Mouse (Mus musculus): ENCODE data around the gene Eml3. TPM values are rescaled to one million over a fixed set of nuclear protein-coding genes. Genes with fewer than 3 reads are reported as not detected.
A peak's percentile ranks its signal among the peaks of the same experiment; 100 is the strongest.
"Not testable (repeated sequence)": the region's sequence is repeated elsewhere in the genome, so short reads cannot be mapped to it uniquely, and the experiment has no call there.

The Eml3 gene
- 75.3 and 92.8 TPM in 2 replicates for total RNA-seq (2017)

DNA sequence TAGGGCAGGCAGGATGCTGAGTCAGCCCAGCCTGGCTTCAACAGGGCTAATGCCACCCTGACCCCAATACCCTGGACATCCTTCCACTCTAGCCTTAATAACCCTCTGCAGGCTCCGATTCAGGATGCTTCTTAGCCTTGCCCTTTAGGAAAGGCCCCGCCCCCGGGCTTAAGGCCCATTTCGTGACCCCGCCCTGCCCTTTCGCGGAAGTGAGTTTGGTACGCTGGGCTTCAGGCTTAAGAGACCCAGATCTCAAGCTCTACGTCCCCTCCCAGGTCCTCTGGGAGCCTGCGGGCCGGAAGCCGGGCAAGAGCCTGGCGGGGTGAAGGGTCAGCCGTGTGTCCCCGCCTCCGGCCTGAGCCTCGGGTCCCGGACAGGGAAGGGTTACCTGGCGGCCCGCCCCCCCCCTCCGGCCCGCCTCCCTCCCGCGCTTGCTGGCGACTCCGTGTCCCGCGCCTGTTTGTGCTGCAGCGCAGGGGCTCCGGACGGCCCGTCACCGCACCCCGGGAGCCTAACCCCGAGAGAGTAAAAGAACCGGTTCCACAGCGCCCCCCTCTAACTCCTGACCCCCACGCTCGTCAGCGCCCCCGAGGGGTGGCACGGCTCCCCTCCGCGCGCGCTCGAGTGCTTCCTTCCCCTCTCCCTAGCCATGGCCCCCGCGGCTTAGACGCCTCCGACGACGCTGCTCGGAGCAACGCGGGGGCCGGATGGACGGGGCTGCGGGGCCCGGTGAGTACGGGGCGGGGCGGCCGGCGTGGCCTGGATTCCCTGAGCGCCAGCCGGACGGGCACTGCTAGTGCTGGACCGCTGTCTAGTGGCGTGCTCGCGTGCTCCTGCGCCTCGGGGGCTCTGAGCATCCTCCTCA is at the start of gene Eml3, which contains the start of gene Rom1:
TSS of gene Eml3 (plus strand) at position 329 of the 865 bp plus-strand sequence.
TSS of gene Rom1 (minus strand) at position 133 of the 865 bp plus-strand sequence.
- peak; percentile 70 for ATAC-seq (ENCODE audit: extremely low read depth, insufficient number of reproducible peaks, low FRiP score, poor library complexity, severe bottlenecking)

- peak; percentile 97 for ATAC-seq (ENCODE audit: extremely low read depth, insufficient number of reproducible peaks, low FRiP score, poor library complexity, severe bottlenecking)
Measured at GRCm38 (mm10) chr19:8880311-8881033, 48.9 kb upstream of the Eml3 start, which contains the start of gene Uqcc3. Gene Uqcc3, minus strand, starts transcription at chr19:8880923.

DNA sequence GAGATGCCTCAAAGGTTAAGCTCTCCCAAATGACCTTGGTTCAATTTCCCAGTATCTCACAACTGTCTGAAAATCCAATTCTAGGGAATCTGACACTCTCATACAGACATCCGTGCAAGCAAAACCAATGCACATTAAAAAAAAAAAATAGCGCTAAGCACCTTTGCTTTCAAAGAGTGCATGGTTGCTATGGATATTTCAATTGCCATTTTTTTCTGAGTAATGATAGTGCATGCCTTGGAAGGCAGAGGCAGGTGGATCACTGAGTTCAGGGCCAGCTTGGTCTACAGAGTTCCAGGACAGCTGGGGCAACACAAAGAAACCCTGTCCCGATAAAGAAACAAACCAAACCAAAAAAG is 48.3 kb upstream of the Eml3 start:
- no peak for ATAC-seq (ENCODE audit: extremely low read depth, insufficient number of reproducible peaks, low FRiP score, poor library complexity, severe bottlenecking)

GRCm38 (mm10) chr19:8883616-8884015 is 45.7 kb upstream of the Eml3 start, which contains the start of the genes Lbhd1 and Gm49403:
Gene Lbhd1, plus strand, starts transcription at chr19:8883732.
Gene Gm49403, plus strand, starts transcription at chr19:8883930.
- no peak for ATAC-seq (ENCODE audit: extremely low read depth, insufficient number of reproducible peaks, low FRiP score, poor library complexity, severe bottlenecking)

GRCm38 (mm10) chr19:8886916-8887584 is 42.3 kb upstream of the Eml3 start:
- no peak for ATAC-seq (ENCODE audit: extremely low read depth, insufficient number of reproducible peaks, low FRiP score, poor library complexity, severe bottlenecking)

DNA sequence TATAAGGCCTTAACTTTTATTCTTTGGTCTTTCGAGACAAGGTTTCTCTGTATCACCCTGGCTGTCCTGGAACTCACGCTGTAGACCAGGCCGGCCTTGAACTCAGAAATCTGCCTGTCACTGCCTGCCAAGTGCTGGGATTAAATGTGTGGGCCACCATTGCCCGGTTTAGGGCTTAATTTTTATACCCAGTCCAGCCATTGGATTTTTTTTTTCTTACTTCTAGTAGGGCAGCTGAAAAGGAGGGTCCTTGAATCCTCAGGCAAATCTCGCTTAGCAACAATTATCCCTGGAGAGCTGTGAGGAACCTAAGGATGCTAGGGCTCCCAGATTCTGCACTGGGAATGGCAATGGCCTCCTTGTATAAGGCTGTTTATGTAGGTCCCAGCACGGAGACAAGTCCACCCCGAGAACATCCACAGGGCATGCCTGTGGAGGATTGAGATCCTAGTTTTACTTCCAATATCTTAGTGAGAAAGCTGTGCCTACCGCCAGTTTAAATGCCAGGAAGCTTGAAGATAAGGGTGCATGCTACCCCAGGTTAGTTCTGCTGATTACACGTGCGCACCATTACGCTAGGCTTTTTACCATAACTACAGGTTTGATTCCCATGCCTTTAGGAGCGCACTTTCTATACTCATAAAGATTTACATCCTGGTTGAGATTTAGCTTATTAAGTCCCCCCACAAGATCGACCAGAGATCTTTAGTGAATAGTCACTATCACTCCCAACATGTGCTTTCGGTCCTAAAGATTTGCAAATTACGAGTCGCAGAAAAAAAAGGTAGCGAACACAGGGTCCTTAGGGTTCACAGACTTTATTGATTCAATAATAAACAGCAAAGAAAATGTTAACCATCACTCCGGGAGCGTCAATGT is 41.5 kb upstream of the Eml3 start:
- ATAC-seq (ENCODE audit: extremely low read depth, insufficient number of reproducible peaks, low FRiP score, poor library complexity, severe bottlenecking), result no peak

- peak; percentile 97 for ATAC-seq (ENCODE audit: extremely low read depth, insufficient number of reproducible peaks, low FRiP score, poor library complexity, severe bottlenecking)
Measured at GRCm38 (mm10) chr19:8888511-8889385, 40.6 kb upstream of the Eml3 start, which contains the start of the genes 1810009A15Rik and Gm49416. Gene 1810009A15Rik, plus strand, starts transcription at chr19:8888853. Gene Gm49416, plus strand, starts transcription at chr19:8888926.

DNA sequence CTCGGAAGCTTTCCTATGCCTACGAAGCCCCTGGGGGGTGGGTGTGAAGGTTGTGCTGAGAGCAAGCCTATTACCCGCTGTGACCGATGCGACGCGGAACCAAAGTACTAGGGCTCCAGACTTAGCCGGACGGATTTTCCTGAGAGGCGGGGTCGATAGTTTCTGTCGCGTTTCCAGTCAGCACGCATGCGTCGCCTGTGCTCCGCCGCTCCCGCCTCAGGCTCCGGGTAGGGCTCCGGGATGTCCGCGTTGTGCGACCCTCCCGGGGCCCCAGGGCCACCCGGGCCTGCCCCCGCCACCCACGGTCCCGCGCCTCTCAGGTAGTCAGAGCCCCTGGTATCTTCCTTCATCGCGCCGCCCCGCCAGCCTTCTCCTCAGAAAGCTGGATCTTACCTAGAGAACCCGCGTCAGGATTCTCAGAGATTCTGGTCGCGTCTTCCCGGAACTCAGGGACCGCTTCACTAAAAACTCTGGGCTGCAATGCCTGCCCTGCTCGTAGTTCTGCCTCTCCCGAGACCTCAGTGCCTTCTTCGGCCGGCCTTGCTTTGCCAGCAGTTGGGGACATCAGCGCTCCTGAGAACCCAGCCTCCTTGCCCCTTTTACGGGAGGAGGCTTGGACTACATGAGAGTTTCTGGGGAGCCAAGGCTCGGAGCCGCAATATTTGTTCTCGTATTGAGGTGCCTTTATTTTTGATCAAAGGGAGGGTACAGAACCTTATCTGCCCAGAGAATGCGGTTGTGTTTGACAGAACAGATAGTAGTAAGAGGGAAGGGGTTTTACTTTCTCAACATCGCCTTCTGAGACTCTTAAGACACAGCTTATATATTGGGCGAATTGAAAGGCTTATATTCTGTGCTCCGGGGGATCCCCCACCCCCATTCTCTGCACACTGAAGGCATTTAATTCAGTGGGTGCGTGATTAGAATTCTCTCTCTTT is 36.3 kb upstream of the Eml3 start, which contains the start of gene Ints5:
TSS of gene Ints5 (plus strand) at position 177 of the 938 bp plus-strand sequence.
- peak; percentile 53; the same call in 1 of the 2 replicates for ATAC-seq (ENCODE audit: extremely low read depth, insufficient number of reproducible peaks, low FRiP score, poor library complexity, severe bottlenecking)

- ATAC-seq (ENCODE audit: extremely low read depth, insufficient number of reproducible peaks, low FRiP score, poor library complexity, severe bottlenecking), result no peak
Measured at GRCm38 (mm10) chr19:8895397-8895960, 33.9 kb upstream of the Eml3 start.

GRCm38 (mm10) chr19:8896231-8896630 is 33.1 kb upstream of the Eml3 start:
- ATAC-seq (ENCODE audit: extremely low read depth, insufficient number of reproducible peaks, low FRiP score, poor library complexity, severe bottlenecking), result not testable (repeated sequence)

- ATAC-seq (ENCODE audit: extremely low read depth, insufficient number of reproducible peaks, low FRiP score, poor library complexity, severe bottlenecking), result not testable (repeated sequence)
Measured at GRCm38 (mm10) chr19:8897211-8897864, 32.0 kb upstream of the Eml3 start.

GRCm38 (mm10) chr19:8897865-8898495 is 31.4 kb upstream of the Eml3 start, which contains the start of gene Ganab:
Gene Ganab, plus strand, starts transcription at chr19:8898071.
- peak; percentile 99 for ATAC-seq (ENCODE audit: extremely low read depth, insufficient number of reproducible peaks, low FRiP score, poor library complexity, severe bottlenecking)

- no peak for ATAC-seq (ENCODE audit: extremely low read depth, insufficient number of reproducible peaks, low FRiP score, poor library complexity, severe bottlenecking)
Measured at GRCm38 (mm10) chr19:8898576-8898975, 30.8 kb upstream of the Eml3 start.

- no peak for ATAC-seq (ENCODE audit: extremely low read depth, insufficient number of reproducible peaks, low FRiP score, poor library complexity, severe bottlenecking)
Measured at GRCm38 (mm10) chr19:8899079-8899478, 30.3 kb upstream of the Eml3 start.

- no peak for ATAC-seq (ENCODE audit: extremely low read depth, insufficient number of reproducible peaks, low FRiP score, poor library complexity, severe bottlenecking)
Measured at GRCm38 (mm10) chr19:8903412-8903811, 25.9 kb upstream of the Eml3 start.
